Comparison of ENCODE assay signal across 13 mouse cellular contexts in the genomic region with DNA sequence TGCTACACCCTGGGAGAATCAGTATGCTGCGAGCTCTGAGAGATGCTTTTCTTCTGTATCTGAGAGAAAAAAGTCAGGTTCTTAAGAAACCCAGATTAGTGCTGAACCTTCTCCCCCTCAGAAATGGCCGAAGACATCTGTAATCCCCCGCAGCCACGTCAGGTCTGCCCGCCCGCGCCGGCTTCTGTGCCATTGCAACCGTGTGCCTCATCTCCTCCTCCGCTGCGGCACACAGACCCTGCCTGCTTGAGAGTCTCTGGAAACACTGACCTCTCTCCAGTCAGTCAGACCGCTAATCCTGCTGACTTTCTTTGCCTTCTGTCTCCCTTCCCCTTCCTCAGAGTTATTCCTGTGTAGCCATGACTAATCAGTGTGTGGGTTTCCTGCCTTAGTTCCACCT. TPM values are rescaled to one million over a fixed set of nuclear protein-coding genes. Genes with fewer than 3 reads are reported as not detected.
A peak's percentile ranks its signal among the peaks of the same experiment; 100 is the strongest.
DNase-seq lines count a peak whose midpoint lies in the region; ATAC-seq lines count a peak whose summit lies in the region.
"Had no signal": no experiment of that assay in that cellular context is flagged by ENCODE, and none has a peak within 500 bp of the region (broad histone marks: within the 10 kb centered on the region; RNA-seq: fewer than 3 reads in every experiment).

No protein-coding gene starts in this region.

- 46% methylated on average over 12 of the region's 12 CpGs for WGBS in hindbrain, embryonic 16.5 days
- WGBS in hindbrain, embryonic 12.5 days = 59% methylated on average over 12 of the region's 12 CpGs
- 71% methylated on average over 12 of the region's 12 CpGs for WGBS in limb, embryonic 15.5 days

- H3K27me3 ChIP-seq in hindbrain, embryonic 16.5 days (replicated peaks; ENCODE audit: control insufficient read depth, insufficient read depth, low read length) = no peaks in the 10 kb centered on the region
- no peaks in the 10 kb centered on the region for H3K27me3 ChIP-seq in hindbrain, embryonic 12.5 days
- H3K27me3 ChIP-seq in limb, embryonic 15.5 days = no peaks in the 10 kb centered on the region
- H3K27me3 ChIP-seq: intestine, embryonic 15.5 days had no signal

- no peak overlapping the region for H3K9ac ChIP-seq in hindbrain, embryonic 16.5 days (ENCODE audit: low read depth, low read length)
- no peak overlapping the region for H3K9ac ChIP-seq in hindbrain, embryonic 12.5 days
- no peak overlapping the region for H3K9ac ChIP-seq in limb, embryonic 15.5 days
- H3K9ac ChIP-seq: intestine, embryonic 15.5 days had no signal

- H3K9me3 ChIP-seq in hindbrain, embryonic 16.5 days (ENCODE audit: control insufficient read depth, low read length) = no peaks in the 10 kb centered on the region
- H3K9me3 ChIP-seq in hindbrain, embryonic 12.5 days (replicated peaks) = no peaks in the 10 kb centered on the region
- no peaks in the 10 kb centered on the region for H3K9me3 ChIP-seq in limb, embryonic 15.5 days
- H3K9me3 ChIP-seq: G1E; intestine, embryonic 15.5 days had no signal

- H3K4me2 ChIP-seq in hindbrain, embryonic 16.5 days (ENCODE audit: low read length) = no peak overlapping the region
- no peak overlapping the region for H3K4me2 ChIP-seq in hindbrain, embryonic 12.5 days (replicated peaks)
- no peak overlapping the region for H3K4me2 ChIP-seq in limb, embryonic 15.5 days
- H3K4me2 ChIP-seq: intestine, embryonic 15.5 days had no signal

- H3K36me3 ChIP-seq in hindbrain, embryonic 16.5 days (ENCODE audit: control insufficient read depth, insufficient read depth, low read length) = no peaks in the 10 kb centered on the region
- no peaks in the 10 kb centered on the region for H3K36me3 ChIP-seq in hindbrain, embryonic 12.5 days
- no peaks in the 10 kb centered on the region for H3K36me3 ChIP-seq in limb, embryonic 15.5 days
- H3K36me3 ChIP-seq: intestine, embryonic 15.5 days had no signal

- H3K27ac ChIP-seq in hindbrain, embryonic 16.5 days (ENCODE audit: low read depth, low read length) = peak overlapping the region; percentile 3; the same call in 1 of the 2 replicates
- H3K27ac ChIP-seq in hindbrain, embryonic 12.5 days = no peak overlapping the region
- H3K27ac ChIP-seq in brown adipose tissue, adult 24 weeks (replicated peaks; ENCODE audit: low read depth, low read length) = peak overlapping the region; percentile 41
- 0 out of 2 replicates have a peak overlapping the region, but pooled peaks have one; percentile 33 for H3K27ac ChIP-seq in limb, embryonic 15.5 days
- H3K27ac ChIP-seq: intestine, embryonic 15.5 days had no signal

- peak; percentile 52 to 56 for DNase-seq in cerebellum, postnatal 10 days
- DNase-seq in ovary, postnatal 14 days (ENCODE audit: low spot score) = no peak
- DNase-seq in frontal cortex, postnatal 25 days (ENCODE audit: low spot score in 2 of 2) = no peak
- DNase-seq: adrenal gland, adult 8-10 months; cerebellum, adult 9-10 months; lung, postnatal 4 days had no signal

- H3K4me1 ChIP-seq in hindbrain, embryonic 16.5 days (ENCODE audit: control insufficient read depth, insufficient read depth, low read depth, low read length) = peaks cover 15% of the 10 kb centered on the region
- H3K4me1 ChIP-seq in hindbrain, embryonic 12.5 days = peaks cover 29% of the 10 kb centered on the region
- H3K4me1 ChIP-seq in brown adipose tissue, adult 24 weeks (ENCODE audit: control insufficient read depth, insufficient read depth, insufficient read length, low read length) = peaks cover 14% of the 10 kb centered on the region
- H3K4me1 ChIP-seq in limb, embryonic 15.5 days = peaks cover 16% of the 10 kb centered on the region
- H3K4me1 ChIP-seq: intestine, embryonic 15.5 days had no signal

- ATAC-seq in cerebellum, adult (ENCODE audit: insufficient number of reproducible peaks, low FRiP score, low TSS enrichment) = no peak
- ATAC-seq in hindbrain, embryonic 16.5 days = no peak
- ATAC-seq in hindbrain, embryonic 12.5 days (ENCODE audit: low FRiP score) = no peak
- ATAC-seq in limb, embryonic 15.5 days (ENCODE audit: insufficient number of reproducible peaks, low FRiP score, low TSS enrichment, low read depth) = no peak
- ATAC-seq: intestine, embryonic 15.5 days had no signal

- H3K4me3 ChIP-seq in hindbrain, embryonic 16.5 days (ENCODE audit: low read length) = no peak overlapping the region
- H3K4me3 ChIP-seq in hindbrain, embryonic 12.5 days = no peak overlapping the region
- no peak overlapping the region for H3K4me3 ChIP-seq in brown adipose tissue, adult 24 weeks (ENCODE audit: insufficient read depth, low read depth, low read length)
- H3K4me3 ChIP-seq in limb, embryonic 15.5 days = no peak overlapping the region
- H3K4me3 ChIP-seq: intestine, embryonic 15.5 days had no signal

RNA-seq across cellular contexts. Expression of a gene that starts 50.9 kb away (rescaled TPM):
- 46.8 and 47.6 TPM in 2 replicates for polyA plus RNA-seq in hindbrain, embryonic 16.5 days (2015; fragmentation: Nextera tagmentation; extraction: Ambion mirVana)
- polyA plus RNA-seq in hindbrain, embryonic 12.5 days (2016; fragmentation: Nextera tagmentation; extraction: Ambion mirVana) = 45.9 and 46.8 TPM in 2 replicates
- 58.4 and 61.0 TPM in 2 replicates for polyA plus RNA-seq in brown adipose tissue, adult 24 weeks (2012; ENCODE audit: insufficient read depth, insufficient read length, missing spikeins)
- 50.2 and 52.0 TPM in 2 replicates for polyA plus RNA-seq in limb, embryonic 15.5 days (2015; fragmentation: Nextera tagmentation; extraction: Ambion mirVana)

RNA-seq across cellular contexts. Expression of a gene that starts 51.0 kb away (rescaled TPM):
- polyA plus RNA-seq in hindbrain, embryonic 16.5 days (2015; fragmentation: Nextera tagmentation; extraction: Ambion mirVana) = 53.6 and 59.4 TPM in 2 replicates
- 45.3 and 46.2 TPM in 2 replicates for polyA plus RNA-seq in hindbrain, embryonic 12.5 days (2016; fragmentation: Nextera tagmentation; extraction: Ambion mirVana)
- polyA plus RNA-seq in brown adipose tissue, adult 24 weeks (2012; ENCODE audit: insufficient read depth, insufficient read length, missing spikeins) = 39.8 and 48.7 TPM in 2 replicates
- polyA plus RNA-seq in limb, embryonic 15.5 days (2015; fragmentation: Nextera tagmentation; extraction: Ambion mirVana) = 40.3 and 41.7 TPM in 2 replicates

Comparison
In these comparisons a context has a peak if more than half of its experiments do, and no peak if none do; other contexts are left out.
1. DNase-seq: peak in cerebellum, postnatal 10 days (2 of 2); none in ovary, postnatal 14 days (single experiment) and frontal cortex, postnatal 25 days (0 of 2).